Mouse (Mus musculus): ENCODE results near the gene Mt2. TPM values are rescaled to one million over a fixed set of nuclear protein-coding genes. Genes with fewer than 3 reads are reported as not detected.

The Mt2 gene
- polyA plus RNA-seq, 1 experiment = 56.0 TPM

- Histone ChIP-seq H3K4me1 (ENCODE audit: control insufficient read depth, insufficient read depth, low read length) (peaks cover 12% of the 10 kb centered on the region), H3K4me3 (replicated peaks; ENCODE audit: extremely low read depth, low read depth, low read length) (no peak overlapping the region)
- no peak for DNase-seq
- 95% methylated on average over 5 of the region's 5 CpGs for WGBS
- TF ChIP-seq POLR2A (IDR thresholded peaks at IDR 0.05; ENCODE audit: borderline replicate concordance, extremely low read depth, low read depth, low read length) (no peak), CTCF (IDR thresholded peaks at IDR 0.05; ENCODE audit: insufficient read depth, low read length) (no peak)
Observed at GRCm38 (mm10) chr8:94169547-94169946, 2.9 kb upstream of the Mt2 start.

GRCm38 (mm10) chr8:94171321-94171755 lies 1.1 kb upstream of the Mt2 start:
- H3K4me3 ChIP-seq (replicated peaks; ENCODE audit: extremely low read depth, low read depth, low read length) = peak overlapping the region; percentile 2
- DNase-seq = no peak
- WGBS = 20% methylated on average over 10 of the region's 10 CpGs
- peaks cover 12% of the 10 kb centered on the region for H3K4me1 ChIP-seq (ENCODE audit: control insufficient read depth, insufficient read depth, low read length)
- no peak for TF ChIP-seq POLR2A (IDR thresholded peaks at IDR 0.05; ENCODE audit: borderline replicate concordance, extremely low read depth, low read depth, low read length)
- TF ChIP-seq CTCF (IDR thresholded peaks at IDR 0.05; ENCODE audit: insufficient read depth, low read length) = no peak

- Histone ChIP-seq H3K4me3 (replicated peaks; ENCODE audit: extremely low read depth, low read depth, low read length) (peak overlapping the region; percentile 46), H3K4me1 (ENCODE audit: control insufficient read depth, insufficient read depth, low read length) (peaks cover 12% of the 10 kb centered on the region)
- peak; percentile 50 for DNase-seq
- TF ChIP-seq POLR2A (IDR thresholded peaks at IDR 0.05; ENCODE audit: borderline replicate concordance, extremely low read depth, low read depth, low read length) (no peak), CTCF (IDR thresholded peaks at IDR 0.05; ENCODE audit: insufficient read depth, low read length) (no peak)
- 4% methylated on average over 39 of the region's 39 CpGs for WGBS
Observed at GRCm38 (mm10) chr8:94172809-94173732, 607 bp downstream of the Mt2 start.

DNA sequence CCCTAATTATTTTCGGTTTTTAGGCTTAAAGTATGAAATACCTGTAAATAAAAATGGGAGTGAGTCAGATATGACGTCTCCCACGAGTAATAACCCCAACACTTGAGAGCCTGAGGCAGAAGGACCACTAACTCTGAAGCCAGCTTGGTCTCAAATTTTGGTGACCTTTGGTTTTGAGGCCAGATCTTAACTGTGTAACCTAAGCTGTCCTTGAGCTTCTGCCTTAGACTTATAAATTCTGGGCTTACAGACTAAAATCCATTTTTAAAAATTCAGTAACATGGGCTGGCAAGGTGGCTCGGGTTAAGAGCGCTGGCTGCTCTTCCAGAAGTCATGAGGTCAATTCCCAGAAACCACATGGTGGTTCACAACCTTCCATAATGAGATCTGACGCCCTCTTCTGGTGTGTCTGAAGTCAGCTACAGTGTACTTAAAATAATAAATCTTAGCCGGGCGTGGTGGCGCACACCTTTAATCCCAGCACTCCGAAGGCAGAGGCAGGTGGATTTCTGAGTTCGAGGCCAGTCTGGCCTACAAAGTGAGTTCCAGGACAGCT lies 1.5 kb downstream of the Mt2 start:
- TF ChIP-seq POLR2A (IDR thresholded peaks at IDR 0.05; ENCODE audit: borderline replicate concordance, extremely low read depth, low read depth, low read length) = no peak
- TF ChIP-seq CTCF (IDR thresholded peaks at IDR 0.05; ENCODE audit: insufficient read depth, low read length) = no peak
- no peak for DNase-seq
- no peak overlapping the region for H3K4me3 ChIP-seq (replicated peaks; ENCODE audit: extremely low read depth, low read depth, low read length)
- peaks cover 12% of the 10 kb centered on the region for H3K4me1 ChIP-seq (ENCODE audit: control insufficient read depth, insufficient read depth, low read length)
- 59% methylated on average over 11 of the region's 11 CpGs for WGBS

- 40% methylated on average over 7 of the region's 7 CpGs for WGBS
- Histone ChIP-seq H3K4me1 (ENCODE audit: control insufficient read depth, insufficient read depth, low read length) (peaks cover 14% of the 10 kb centered on the region), H3K4me3 (replicated peaks; ENCODE audit: extremely low read depth, low read depth, low read length) (no peak overlapping the region)
- no peak for DNase-seq
- TF ChIP-seq CTCF (IDR thresholded peaks at IDR 0.05; ENCODE audit: insufficient read depth, low read length) (no peak), POLR2A (IDR thresholded peaks at IDR 0.05; ENCODE audit: borderline replicate concordance, extremely low read depth, low read depth, low read length) (no peak)
Observed at GRCm38 (mm10) chr8:94174619-94175213, 2.3 kb downstream of the Mt2 start.

DNA sequence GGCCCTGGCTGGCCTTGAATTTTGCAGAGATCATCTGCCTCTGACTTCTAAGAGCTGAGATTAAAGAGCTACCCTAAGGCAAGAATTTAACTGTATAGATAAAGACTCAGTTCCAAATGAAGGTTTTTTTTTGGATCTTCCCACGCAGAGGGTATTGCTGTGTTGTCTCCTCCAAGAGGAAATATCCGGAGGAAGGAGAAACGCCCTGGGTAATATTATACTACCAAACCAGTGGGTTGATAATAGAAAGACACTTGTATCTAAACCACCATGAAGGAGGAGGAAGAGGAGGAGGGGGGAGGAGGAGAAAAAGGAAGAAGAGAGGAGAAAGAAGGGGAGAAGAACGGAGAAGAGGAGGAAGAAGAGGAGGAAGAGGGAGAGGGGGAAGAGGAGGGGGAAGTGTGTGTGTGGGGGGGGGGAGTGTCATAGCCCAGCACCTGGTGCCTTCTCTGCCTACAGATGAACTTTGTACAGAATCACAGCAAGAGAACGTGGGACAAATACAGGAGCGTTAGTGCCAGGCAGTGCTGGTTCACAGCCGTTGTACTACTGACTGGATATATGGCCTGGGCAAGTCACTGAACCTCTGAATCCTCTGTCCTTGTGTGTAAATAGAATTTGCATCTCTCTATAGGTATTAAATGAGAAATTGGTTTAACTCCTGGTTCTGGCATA lies 5.4 kb downstream of the Mt2 start:
- DNase-seq = no peak
- Histone ChIP-seq H3K4me3 (replicated peaks; ENCODE audit: extremely low read depth, low read depth, low read length) (no peak overlapping the region), H3K4me1 (ENCODE audit: control insufficient read depth, insufficient read depth, low read length) (peaks cover 7% of the 10 kb centered on the region)
- WGBS = 66% methylated on average over 7 of the region's 7 CpGs
- TF ChIP-seq CTCF (IDR thresholded peaks at IDR 0.05; ENCODE audit: insufficient read depth, low read length) (no peak), POLR2A (IDR thresholded peaks at IDR 0.05; ENCODE audit: borderline replicate concordance, extremely low read depth, low read depth, low read length) (no peak)

GRCm38 (mm10) chr8:94178857-94179712 lies 6.6 kb downstream of the Mt2 start, which contains the start of gene Mt1:
TSS of gene Mt1 (plus strand) at chr8:94179082.
- WGBS = under 1% methylated on average over 50 of the region's 50 CpGs
- peak within 1 kb of the TSS; percentile 64 for H3K4me3 ChIP-seq (replicated peaks; ENCODE audit: extremely low read depth, low read depth, low read length)
- H3K4me1 ChIP-seq (ENCODE audit: control insufficient read depth, insufficient read depth, low read length) = peaks cover 6% of the 10 kb centered on the region
- TF ChIP-seq POLR2A (IDR thresholded peaks at IDR 0.05; ENCODE audit: borderline replicate concordance, extremely low read depth, low read depth, low read length) = peak; percentile 88; the same call in 1 of the 2 replicates
- TF ChIP-seq CTCF (IDR thresholded peaks at IDR 0.05; ENCODE audit: insufficient read depth, low read length) = no peak
- peak; percentile 75 for DNase-seq

- peaks cover 6% of the 10 kb centered on the region for H3K4me1 ChIP-seq (ENCODE audit: control insufficient read depth, insufficient read depth, low read length)
- DNase-seq = peak; percentile 36
- peak; percentile 27; the same call in 1 of the 2 replicates for TF ChIP-seq POLR2A (IDR thresholded peaks at IDR 0.05; ENCODE audit: borderline replicate concordance, extremely low read depth, low read depth, low read length)
- no peak for TF ChIP-seq CTCF (IDR thresholded peaks at IDR 0.05; ENCODE audit: insufficient read depth, low read length)
- H3K4me3 ChIP-seq (replicated peaks; ENCODE audit: extremely low read depth, low read depth, low read length) = peak overlapping the region; percentile 64
- 6% methylated on average over 25 of the region's 25 CpGs for WGBS
Observed at GRCm38 (mm10) chr8:94179713-94180560, 7.5 kb downstream of the Mt2 start.

All from lung, adult 2 months (tissue).